Mouse (Mus musculus) layer of hippocampus, postnatal 36 days (tissue): ENCODE measurements around the gene Zbtb22. TPM values are rescaled to one million over a fixed set of nuclear protein-coding genes. Genes with fewer than 3 reads are reported as not detected.
"Not testable (repeated sequence)": the region's sequence is repeated elsewhere in the genome, so short reads cannot be mapped to it uniquely, and the experiment has no call there.

ENCODE experiments used
- DNase-seq, 2 experiments: peaks; one replicate each; pipeline ENCODE4 v3.0.0; 2022
- total RNA-seq, 2 experiments: library from RNA; stranded (reverse); gene quantifications; 2 replicates each; pipeline ENCODE4 v1.2.3; 2021

The Zbtb22 gene
- 10 to 100 TPM; 26.9 to 30.8 TPM for total RNA-seq

DNA sequence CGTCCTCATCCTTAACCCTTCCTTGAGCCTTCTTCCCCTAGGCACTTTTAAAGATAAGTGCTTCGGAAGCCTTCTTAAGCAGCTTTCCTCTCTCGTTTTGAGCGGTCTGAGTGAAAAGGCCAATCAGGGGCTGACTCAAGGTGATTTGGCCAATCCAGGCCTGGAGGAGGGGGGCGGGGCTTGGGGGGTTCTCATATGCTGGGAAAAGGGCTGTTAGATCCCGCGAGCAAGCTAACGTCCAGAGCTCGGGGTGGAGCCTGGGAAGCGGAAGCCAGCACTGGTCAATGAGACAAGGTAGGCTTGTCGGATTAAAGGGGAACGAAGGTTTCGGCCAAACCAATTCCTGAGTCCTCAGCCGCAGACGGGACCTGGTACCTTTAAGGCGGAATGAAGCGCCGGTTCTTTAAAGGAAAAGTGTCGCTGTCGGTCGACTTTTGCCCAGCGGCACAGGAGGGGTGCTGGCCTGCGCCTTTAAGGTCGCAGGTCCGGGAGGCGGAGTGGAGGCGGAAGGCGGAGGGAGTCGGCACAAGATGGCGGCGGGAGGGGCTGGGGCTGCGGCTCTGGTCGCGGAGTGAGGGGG, at the start of gene Zbtb22, which contains the start of gene Tapbp:
TSS of gene Zbtb22 (plus strand) at position 234 of the 580 bp plus-strand sequence.
TSS of gene Tapbp (plus strand) at position 229 of the 580 bp plus-strand sequence.
- peak; percentile 94 to 95 for DNase-seq

DNA sequence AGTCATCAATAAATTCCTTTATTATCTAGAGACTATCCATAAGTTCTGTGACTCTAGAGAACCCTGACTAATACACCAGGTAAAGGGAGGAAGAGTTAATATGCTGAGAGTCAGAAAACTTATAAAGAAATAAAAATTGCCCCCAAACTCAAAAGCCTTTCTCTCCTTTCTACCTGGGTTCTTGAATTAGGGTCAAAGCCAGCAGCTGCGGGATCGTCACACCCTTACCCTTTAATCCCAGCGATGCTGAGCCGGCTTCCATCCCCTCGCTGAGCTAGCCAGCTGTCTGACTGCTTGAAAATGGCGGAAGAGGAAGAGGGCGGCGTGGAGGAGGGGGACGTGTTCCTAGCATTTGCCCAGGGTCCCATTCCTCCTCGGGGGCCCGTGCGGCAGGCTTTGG, 42.2 kb upstream of the Zbtb22 start, which contains the start of gene Gm7029:
TSS of gene Gm7029 (plus strand) at position 301 of the 400 bp plus-strand sequence.
- DNase-seq = not testable (repeated sequence)

DNA sequence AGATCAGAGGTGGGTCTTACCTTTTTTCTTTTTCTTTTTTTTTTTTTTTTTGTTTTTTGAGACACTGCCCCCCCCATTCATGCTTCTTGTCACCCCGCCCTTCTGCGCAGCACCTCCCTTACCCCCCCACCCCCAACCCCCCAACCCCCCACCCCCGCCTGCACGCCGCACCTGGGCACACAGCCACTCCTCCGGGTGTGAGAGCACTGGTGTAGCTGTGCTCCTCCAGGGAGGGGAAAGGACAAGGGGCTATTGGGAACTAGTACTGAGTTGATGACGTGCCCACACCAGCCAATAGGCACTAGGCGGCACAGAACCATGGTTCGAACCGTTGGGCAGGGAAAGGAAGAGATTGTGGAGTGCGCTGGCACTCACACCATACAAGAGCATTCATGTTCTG, 41.3 kb upstream of the Zbtb22 start:
- no peak for DNase-seq

DNA sequence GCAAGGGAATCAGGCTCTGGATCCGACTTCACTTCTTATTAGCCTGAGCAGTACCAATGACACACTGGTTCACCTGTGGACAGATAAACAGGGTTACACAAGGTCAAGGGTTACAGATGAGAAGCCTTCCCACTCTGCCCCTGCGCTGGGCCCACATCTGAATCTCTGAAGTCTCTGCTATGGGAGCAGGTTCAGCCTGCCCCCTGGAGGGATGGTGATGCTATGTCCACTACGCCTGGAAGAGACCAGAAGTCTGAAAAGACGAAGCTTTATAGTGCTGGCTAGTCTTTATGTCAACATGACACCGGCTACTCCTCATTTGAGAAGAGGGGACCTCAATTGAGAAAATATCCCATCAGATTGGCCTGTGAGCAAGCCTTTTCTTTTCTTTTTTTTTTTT, 39.9 kb upstream of the Zbtb22 start:
- not testable (repeated sequence) for DNase-seq

DNA sequence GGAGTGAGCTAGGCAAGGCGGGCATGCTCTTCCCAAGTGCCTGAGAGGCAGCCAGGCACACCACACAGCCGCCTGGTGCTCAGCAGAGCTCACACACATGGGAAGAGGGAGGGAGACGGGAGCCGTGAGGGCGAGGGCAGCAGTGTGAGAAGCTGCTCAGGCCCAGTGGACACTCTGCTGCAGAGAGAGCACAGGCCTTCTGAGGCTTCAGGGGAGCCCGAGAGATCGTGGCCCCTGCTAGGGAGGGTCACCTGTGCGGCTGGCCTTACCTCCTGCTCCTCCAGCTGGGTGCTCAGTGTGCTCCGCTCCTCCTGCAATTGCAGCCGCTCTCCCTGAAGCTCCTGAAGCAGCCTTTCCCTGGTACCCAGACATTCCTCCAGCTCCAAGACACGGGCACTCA, 31.4 kb upstream of the Zbtb22 start:
- not testable (repeated sequence) for DNase-seq

DNA sequence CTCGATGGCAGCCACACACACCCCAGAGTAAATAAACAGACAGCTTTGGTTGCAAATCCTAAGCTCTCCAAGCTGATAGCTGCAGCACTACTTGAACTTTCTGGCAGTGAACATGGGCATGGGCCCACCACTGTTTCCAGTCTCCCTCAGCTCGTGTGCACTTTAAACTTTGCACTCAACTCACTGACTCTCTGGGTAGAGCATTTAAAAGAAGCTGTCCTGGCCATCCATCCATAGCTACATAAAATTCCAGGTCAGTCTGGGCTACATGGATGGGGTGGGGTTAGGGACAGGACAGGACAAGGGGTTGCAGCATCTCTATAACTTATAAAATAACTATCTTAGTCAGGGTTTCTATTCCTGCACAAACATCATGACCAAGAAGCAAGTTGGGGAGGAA, 27.9 kb upstream of the Zbtb22 start:
- not testable (repeated sequence) for DNase-seq

DNA sequence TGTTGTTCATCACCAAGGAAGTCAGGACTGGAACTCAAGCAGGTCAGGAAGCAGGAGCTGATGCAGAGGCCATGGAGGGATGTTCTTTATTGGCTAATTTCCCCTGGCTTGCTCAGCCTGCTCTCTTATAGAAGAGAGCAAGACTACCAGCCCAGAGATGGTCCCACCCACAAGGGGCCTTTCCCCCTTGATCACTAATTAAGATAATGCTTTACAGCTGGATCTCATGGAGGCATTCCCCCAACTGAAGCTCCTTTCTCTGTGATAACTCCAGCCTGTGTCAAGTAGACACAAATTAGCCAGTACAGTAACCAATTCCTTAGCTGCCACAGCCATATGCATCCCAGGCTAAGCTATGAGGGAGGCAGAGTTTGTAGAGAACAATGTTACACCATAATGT, 27.5 kb upstream of the Zbtb22 start:
- not testable (repeated sequence) for DNase-seq

DNA sequence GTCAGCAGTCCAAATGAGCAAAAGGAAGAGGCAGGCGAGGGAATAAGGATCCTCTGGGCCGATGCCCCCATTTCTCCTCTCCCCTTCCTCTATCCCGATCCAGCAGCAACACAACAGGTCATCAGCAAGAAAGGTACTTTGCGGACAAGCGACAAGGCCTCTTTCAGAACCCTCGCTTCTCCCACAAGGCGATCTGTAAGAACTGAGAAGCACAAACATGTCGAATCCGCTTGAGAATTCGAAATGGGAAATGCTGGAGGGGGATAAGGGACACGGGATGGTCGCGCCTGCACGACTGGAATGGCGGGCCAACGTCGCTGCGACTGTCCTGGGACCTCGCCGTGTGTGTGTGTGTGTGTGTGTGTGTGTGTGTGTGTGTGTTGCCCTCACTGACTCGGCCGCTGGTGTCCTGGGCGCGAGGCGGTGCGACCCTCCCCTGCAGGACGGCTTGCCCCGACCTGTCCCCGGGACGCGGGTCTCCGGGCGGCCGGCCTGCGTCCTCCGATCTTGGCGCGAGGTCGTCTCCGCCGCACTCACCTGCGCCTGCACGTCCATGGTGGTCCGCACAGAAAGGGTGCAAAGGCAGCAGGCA, 25.7 kb upstream of the Zbtb22 start:
- not testable (repeated sequence) for DNase-seq

DNA sequence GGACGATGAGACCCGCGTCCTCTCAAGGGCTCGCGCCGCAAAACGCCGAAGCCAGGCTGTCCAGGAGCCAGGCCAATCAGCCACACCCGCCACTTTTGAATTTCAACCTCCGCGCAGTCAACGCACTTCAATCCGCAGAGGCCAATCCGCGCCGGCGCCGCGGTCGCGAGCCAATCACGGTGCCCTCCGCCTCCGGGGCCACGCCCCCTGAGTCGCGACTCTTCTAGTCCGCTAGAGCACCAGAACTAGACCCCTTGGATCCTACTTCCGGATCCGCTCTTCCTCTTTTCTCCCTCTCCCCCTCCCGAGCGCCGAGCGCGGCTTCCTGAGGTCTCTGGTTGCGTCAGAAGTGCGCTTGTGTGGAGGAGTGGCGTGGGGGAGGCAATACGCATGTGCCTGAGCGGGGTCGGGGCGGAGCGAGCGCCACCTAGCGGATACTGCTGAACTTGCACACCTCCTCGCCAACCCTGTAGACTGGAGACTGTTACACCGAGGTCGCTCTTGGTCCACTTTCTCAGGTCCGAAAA, 25.1 kb upstream of the Zbtb22 start, which contains the start of gene Kifc1:
TSS of gene Kifc1 (minus strand) at position 129 of the 527 bp plus-strand sequence.
- peak; percentile 99 for DNase-seq

DNA sequence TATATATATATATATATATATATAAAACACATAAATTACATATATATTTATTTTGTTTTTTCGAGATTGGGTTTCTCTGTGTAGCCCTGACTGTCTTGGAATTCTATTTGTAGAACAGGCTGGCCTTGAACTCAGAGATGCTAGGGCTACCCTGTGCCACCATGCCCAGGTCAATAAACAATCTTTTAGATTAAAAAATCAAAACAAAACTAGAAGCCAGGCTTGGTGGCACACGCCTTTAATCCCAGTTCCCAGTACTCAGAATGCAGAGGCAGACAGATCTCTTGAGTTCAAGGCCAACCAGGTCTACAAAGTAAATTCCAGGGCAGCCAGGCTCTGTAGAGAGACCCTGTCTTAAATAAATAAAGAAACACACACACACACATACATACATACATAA, 24.3 kb upstream of the Zbtb22 start:
- no peak for DNase-seq

DNA sequence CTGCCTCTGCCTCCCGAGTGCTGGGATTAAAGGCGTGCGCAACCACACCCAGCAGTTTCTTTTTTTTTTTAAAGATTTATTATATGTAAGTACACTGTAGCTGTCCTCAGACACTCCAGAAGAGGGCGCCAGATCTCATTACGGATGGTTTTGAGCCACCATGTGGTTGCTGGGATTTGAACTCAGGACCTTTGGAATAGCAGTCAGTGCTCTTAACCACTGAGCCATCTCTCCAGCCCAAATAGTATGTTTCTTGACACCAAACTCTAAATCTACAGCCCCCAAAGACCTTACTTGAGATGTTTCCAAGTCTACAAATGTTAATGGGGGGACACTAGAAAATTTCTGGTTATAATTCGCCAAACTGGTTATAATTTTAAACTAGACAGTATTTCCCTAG, 23.8 kb upstream of the Zbtb22 start:
- DNase-seq = not testable (repeated sequence)

DNA sequence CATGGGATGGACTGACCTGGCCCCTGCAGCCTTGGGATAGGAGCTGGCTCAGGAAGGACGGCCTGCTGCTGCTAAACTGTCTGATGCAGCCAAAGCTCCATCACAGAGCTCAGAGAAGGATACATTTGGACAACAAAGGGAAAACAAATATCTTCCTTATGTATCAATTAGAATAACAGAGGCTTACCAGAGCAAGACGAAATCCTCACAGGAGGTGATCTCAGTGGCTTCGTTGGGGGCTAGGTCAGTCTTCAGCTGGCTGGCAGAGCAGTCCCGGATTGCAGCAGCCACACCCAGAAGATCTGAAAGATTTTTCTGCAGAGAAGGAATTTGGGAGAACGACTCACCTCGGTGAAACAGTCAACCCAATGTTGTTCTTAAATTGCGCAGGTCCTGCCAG, 23.3 kb upstream of the Zbtb22 start:
- DNase-seq = no peak

DNA sequence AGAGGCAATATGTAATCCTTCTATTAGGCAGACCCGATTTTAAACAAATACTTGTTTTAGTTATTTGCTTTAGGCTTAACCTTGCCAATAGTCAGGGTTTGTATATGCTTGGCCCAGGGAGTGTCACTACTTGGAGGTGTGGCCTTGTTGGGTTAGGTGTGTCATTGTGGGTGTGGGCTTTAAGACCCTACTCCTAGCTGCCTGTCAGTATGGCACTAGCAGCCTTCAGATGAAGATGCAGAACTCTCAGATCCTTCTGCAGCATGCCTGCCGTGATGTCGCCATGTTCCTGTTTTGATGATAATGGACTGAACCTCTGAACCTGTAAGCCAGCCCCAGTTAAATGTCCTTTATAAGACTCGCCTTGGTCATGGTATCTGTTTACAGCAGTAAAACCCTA, 22.7 kb upstream of the Zbtb22 start:
- not testable (repeated sequence) for DNase-seq

DNA sequence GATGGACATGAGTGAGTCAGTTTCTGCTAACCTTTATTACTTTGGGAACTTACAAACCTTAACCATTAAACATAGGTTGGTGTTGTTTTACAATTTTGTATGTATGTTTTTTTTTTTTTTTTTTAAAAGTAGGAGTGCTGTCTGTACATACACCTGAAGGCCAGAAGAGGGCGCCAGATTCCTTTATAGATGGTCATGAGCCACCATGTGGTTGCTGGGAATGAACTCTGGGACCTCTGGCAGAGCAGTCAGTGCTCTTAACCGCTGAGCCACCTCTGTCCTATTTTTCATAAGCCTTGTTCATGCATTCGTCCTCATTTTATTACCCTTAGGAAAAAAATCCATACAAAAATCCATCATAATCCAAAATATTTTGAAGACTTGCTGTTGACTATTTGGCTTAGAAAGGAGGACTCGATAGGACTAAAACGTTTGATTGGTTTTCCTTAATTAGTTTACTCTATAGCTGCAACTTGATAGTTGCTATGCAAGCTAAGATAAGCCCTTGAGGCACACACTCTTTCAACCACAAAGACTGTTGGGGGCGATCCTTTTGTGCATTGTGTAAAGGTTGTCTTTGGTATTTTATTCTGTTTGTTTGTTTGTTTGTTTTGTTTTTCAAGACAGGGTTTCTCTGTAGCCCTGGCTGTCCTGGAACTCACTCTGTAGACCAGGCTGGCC, 18.4 kb upstream of the Zbtb22 start:
- DNase-seq = no peak

DNA sequence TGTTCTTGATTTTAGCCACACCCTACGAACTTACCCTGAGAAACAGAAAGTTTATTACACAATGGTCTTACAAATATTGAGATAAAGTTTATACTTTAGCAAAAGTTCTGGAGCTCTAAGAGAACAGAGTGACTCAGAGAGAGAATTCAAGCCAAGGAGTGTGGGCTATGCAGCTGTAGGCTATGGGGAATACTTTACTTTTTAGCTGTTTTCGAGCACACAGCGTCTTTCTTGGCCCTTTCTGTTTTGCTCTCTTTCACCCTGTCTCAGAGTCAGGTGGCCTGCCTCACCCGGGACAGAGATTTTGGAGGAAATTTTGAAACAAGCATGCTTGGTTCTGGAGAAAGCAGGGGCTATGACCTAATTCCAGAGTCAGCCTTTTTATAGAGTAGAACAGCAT, 17.5 kb upstream of the Zbtb22 start:
- DNase-seq = not testable (repeated sequence)

DNA sequence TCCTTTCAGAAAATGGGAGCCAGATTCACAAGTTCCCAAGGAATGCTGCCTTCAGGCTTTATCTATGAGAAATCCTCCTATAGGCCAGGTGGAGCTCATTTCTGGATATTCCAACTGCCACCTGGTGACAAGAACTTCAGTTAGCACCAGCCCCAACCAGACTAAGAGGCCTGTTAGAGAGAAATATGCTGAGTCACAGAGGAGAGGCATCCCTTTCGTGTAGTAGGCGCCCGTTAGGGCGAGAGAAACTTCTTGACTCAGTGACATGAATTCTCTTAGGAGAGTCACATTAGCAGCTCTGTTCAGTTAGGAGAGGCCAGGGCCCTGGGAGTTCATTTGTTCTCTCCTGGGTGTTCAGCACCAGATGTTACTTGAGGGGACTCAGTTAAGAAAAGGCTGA, 16.1 kb upstream of the Zbtb22 start:
- DNase-seq = no peak

DNA sequence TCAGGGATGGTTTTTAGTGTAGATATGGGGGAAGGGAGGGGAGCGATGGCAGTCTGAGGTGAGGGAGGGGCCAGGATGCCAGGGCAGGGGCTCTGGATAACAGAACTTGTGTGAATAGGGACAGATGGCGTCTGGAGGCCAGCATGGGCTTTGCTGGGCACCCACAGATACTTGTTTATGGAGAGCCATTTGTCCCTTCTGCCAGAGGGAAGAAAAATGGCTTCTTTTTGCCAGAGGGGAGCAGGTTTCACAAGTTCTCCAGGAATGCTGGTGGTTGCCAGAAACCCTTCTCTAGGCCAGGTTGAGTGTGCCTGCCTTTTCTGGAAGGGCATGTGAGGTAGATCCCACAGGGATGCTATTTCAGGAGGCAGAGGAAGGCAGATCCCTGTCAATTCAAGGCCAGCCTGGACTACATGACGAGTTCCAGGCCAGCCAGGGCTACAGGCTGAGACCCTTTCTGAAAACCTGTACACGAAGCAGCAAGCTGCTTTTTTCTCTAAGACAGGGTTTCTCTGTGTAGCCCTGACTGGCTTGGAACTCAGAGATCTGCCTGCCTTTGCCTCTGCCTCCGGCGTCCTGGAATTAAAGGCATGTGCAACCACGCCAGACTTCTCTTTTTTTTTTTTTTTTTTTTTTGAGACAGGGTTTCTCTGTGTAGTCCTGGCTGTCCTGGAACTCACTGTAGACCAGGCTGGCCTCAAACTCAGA, 15.3 kb upstream of the Zbtb22 start:
- DNase-seq = no peak

DNA sequence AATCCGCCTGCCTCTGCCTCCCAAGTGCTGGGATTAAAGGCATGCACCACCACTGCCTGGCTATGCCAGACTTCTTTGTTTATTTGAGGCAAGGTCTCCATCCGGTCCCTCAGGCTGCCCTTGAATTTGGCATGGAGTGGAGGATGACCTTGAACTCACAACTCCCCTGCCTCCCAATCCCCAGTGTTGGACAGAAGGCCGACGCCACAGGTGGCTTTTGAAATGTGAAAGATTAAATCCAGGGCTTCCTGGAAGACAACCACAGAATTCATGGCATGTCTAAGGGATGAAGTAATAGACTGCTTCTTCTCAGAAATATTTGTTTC, 14.8 kb upstream of the Zbtb22 start:
- DNase-seq = no peak

DNA sequence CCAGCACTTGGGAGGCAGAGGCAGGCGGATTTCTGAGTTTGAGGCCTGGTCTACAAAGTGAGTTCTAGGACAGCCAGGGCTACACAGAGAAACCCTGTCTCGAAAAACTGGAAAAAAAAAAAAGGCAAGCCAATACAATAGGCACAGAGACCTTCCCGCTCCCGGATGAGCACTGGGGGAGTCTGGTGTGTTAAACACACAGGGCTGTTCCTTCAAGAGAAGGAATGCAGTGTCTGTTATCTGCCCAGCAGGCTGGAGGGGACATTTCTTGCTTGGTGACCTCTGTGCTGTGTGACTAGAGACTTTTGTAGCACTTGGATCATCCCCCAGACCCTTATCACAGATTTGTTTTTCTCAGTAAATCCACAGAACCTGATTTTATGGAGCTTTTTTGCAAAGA, 14.1 kb upstream of the Zbtb22 start:
- DNase-seq = no peak

DNA sequence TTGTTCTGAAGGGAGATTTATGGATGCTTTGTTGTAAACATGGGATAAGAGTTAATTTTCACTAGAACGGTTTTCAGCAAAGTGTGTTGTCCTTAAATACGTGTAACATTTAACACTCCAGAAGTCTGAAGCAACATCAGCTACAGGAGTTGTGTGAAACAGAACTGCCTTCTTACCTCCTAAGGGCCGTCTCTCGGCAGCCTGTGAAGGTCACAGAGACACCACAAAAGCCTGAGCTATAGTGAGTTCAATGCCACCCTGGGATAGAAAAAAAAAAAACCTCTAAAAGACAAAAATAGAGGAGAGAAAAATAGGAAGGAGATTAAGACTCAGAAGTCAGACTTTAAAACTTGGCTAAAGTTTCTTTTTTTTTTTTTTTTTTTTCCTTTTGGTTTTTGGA, 13.6 kb upstream of the Zbtb22 start:
- no peak for DNase-seq

DNA sequence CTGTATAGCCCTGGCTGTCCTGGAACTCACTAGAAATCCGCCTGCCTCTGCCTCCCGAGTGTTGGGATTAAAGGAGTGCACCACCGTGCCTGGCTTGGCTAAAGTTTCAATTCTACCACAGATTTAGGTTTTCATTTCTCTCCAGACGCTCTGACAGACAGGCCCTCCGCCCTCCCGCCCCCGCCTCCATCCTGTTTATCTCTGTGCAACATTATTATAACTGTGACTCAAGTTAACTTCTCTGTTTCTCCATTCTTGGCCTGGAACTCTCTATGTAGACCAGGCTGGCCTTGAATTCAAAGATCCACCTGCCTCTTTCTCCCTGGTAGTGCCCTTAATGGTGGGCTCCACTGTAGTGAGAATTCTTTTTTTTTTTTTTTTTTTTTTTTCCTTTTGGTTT, 13.2 kb upstream of the Zbtb22 start:
- no peak for DNase-seq

DNA sequence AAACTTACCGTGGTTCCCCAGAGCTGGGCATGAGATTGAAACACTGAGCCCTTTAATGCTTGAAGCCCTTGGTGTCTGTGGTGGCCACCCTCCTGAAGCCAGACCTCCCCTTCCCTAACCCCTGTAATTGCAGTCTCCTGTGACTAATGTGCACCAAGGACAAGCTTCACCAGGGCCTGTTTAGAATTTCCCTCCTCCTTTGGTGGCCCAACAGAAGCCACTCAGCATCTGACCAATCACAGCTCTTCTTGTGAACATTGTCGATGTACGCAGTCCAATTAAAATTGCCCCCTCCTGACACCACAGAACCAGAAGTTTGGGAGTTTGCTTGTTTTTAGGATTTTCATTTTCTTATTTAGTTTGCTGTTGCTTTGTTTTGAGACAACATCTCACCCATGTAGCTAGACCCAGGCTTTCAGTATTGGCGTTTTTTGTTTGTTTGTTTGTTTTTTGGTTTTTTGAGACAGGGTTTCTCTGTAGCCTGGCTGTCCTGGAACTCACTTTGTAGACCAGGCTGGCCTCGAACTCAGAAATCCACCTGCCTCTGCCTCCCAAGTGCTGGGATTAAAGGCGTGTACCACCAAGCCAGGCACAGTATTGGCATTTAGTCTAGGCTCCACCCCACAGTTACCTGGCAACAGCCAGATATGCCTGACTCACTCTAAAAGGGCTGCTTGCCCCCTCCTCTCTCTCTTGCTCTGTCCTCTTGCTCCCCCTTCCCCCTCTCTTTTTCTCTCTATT, 11.6 kb upstream of the Zbtb22 start:
- DNase-seq = not testable (repeated sequence)
